Mouse (Mus musculus) gastrocnemius, postnatal 25 days (tissue): ENCODE measurements around the gene Mob2. TPM values are rescaled to one million over a fixed set of nuclear protein-coding genes. Genes with fewer than 3 reads are reported as not detected.

Experiments used
- DNase-seq: peaks from one replicate; pipeline ENCODE4 v3.0.0; 2022
- total RNA-seq, 2 experiments: library from RNA; stranded (reverse); gene quantifications; 1 replicate in 1 of 2; 2 replicates in 1 of 2; pipeline ENCODE4 v1.2.3; 2021

Gene Mob2
- total RNA-seq, 2 experiments from 2014 or later = 37.8 to 42.9 TPM

GRCm38 (mm10) chr7:142080876-142081275 lies 20.0 kb upstream of the Mob2 start:
- no peak for DNase-seq

GRCm38 (mm10) chr7:142079365-142079764 lies 18.5 kb upstream of the Mob2 start:
- DNase-seq = no peak

GRCm38 (mm10) chr7:142077138-142077537 lies 16.3 kb upstream of the Mob2 start:
- no peak for DNase-seq

GRCm38 (mm10) chr7:142074146-142074886 lies 13.5 kb upstream of the Mob2 start:
- peak; percentile 39 for DNase-seq

GRCm38 (mm10) chr7:142071717-142072116 lies 10.9 kb upstream of the Mob2 start:
- no peak for DNase-seq

- DNase-seq = no peak
Observed at GRCm38 (mm10) chr7:142071212-142071578, 10.3 kb upstream of the Mob2 start.

- DNase-seq = no peak
Observed at GRCm38 (mm10) chr7:142070458-142071211, 9.8 kb upstream of the Mob2 start.

GRCm38 (mm10) chr7:142068429-142068828 lies 7.6 kb upstream of the Mob2 start:
- DNase-seq = no peak

GRCm38 (mm10) chr7:142060185-142060930 lies 507 bp downstream of the Mob2 start:
- no peak for DNase-seq

GRCm38 (mm10) chr7:142059024-142059423 lies 1.8 kb downstream of the Mob2 start:
- DNase-seq = no peak

GRCm38 (mm10) chr7:142057121-142057520 lies 3.7 kb downstream of the Mob2 start:
- DNase-seq = no peak

- DNase-seq = no peak
Observed at GRCm38 (mm10) chr7:142056601-142057061, 4.2 kb downstream of the Mob2 start.

GRCm38 (mm10) chr7:142055431-142055830 lies 5.4 kb downstream of the Mob2 start:
- no peak for DNase-seq

GRCm38 (mm10) chr7:142050536-142050935 lies 10.3 kb downstream of the Mob2 start:
- no peak for DNase-seq

GRCm38 (mm10) chr7:142045932-142046331 lies 14.9 kb downstream of the Mob2 start:
- DNase-seq = no peak

GRCm38 (mm10) chr7:142045344-142045743 lies 15.5 kb downstream of the Mob2 start:
- DNase-seq = no peak

GRCm38 (mm10) chr7:142040756-142041155 lies 20.1 kb downstream of the Mob2 start:
- DNase-seq = peak; percentile 31

GRCm38 (mm10) chr7:142037553-142038170 lies 23.2 kb downstream of the Mob2 start:
- no peak for DNase-seq

GRCm38 (mm10) chr7:142035048-142035811 lies 25.6 kb downstream of the Mob2 start:
- DNase-seq = no peak

GRCm38 (mm10) chr7:142034198-142034597 lies 26.7 kb downstream of the Mob2 start:
- DNase-seq = peak; percentile 78

- DNase-seq = no peak
Observed at GRCm38 (mm10) chr7:142030073-142030472, 30.8 kb downstream of the Mob2 start.

- DNase-seq = no peak
Observed at GRCm38 (mm10) chr7:142025926-142026325, 34.9 kb downstream of the Mob2 start.
